Mouse (Mus musculus): ENCODE measurements at regions not wholly inside any gene's neighbourhood (a gene's known extent, or its start where the extent isn't known, plus 50 kb on each side); places are given as distances from the start of the nearest gene placed in this dataset.

- DNase-seq: no peak
Observed at GRCm38 (mm10) chr15:12066857-12067211, 50.8 kb upstream of the Zfr start.

GRCm38 (mm10) chr15:12066176-12066856, 51.3 kb upstream of the Zfr start:
- peak; percentile 90 for DNase-seq

- no peak for DNase-seq
Observed at GRCm38 (mm10) chr15:12054870-12055269, 58.1 kb upstream of the Sub1 start.

GRCm38 (mm10) chr15:12053610-12054009, 56.8 kb upstream of the Sub1 start:
- no peak for DNase-seq

DNA sequence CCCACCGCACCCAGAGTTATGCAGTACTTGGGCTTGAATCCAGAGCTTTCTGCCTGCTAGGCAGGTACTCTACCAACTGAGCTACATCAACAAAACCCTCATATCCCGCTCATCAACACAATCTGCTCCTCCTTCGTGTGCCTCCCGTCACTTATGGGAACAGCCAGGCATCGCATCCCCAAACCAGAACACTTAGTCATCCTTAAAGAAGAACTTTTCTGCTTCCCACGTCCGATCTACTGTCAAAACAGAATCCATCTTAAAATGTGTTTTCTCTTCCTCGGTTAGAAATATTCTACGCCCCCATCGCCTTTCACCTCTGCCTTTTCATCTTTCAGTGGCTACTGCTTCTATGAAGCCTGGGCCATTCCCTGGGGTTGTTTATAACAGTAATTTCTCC, 52.2 kb upstream of the Sub1 start:
- DNase-seq: no peak

DNA sequence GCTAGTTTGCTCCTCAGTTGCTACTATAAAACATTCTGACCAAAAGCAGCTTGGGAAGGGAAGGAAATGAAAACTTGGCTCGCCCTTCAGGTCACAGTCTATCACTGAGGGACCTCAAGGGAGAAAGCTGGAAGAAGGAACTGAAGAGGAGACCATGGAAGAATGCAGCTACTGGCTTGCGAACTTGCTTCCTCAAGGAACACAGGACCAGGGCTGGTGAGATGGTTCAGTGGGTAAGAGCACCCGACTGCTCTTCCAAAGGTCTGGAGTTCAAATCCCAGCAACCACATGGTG, 51.4 kb upstream of the Sub1 start:
- no peak for DNase-seq

- peak; percentile 14 for DNase-seq
Observed at GRCm38 (mm10) chr15:12047349-12048213, 50.8 kb upstream of the Sub1 start.

All from lung, postnatal 36 days (tissue).